Comparison of ENCODE assay signal across 8 mouse cellular contexts in genomic region chr6:97486813-97487361, GRCm38 (mm10).
DNase-seq lines count a peak whose midpoint lies in the region; ATAC-seq and TF ChIP-seq lines count a peak whose summit lies in the region.

No protein-coding gene starts in this region.

- 15% methylated on average over 11 of the region's 11 CpGs for WGBS in embryonic facial prominence, embryonic 11.5 days
- 28% methylated on average over 11 of the region's 11 CpGs for WGBS in hindbrain, embryonic 12.5 days
- 17% methylated on average over 11 of the region's 11 CpGs for WGBS in liver, embryonic 14.5 days (ENCODE audit: insufficient replicate concordance)

- H3K9me3 ChIP-seq in embryonic facial prominence, embryonic 11.5 days (replicated peaks; ENCODE audit: control insufficient read depth, low read length) = no peaks in the 10 kb centered on the region
- H3K9me3 ChIP-seq in hindbrain, embryonic 12.5 days (replicated peaks) = no peaks in the 10 kb centered on the region
- no peaks in the 10 kb centered on the region for H3K9me3 ChIP-seq in liver, embryonic 14.5 days (ENCODE audit: control insufficient read depth, low read length)

- peak overlapping the region; percentile 43 for H3K4me3 ChIP-seq in embryonic facial prominence, embryonic 11.5 days (ENCODE audit: low read depth, low read length)
- H3K4me3 ChIP-seq in hindbrain, embryonic 12.5 days = peak overlapping the region; percentile 38
- H3K4me3 ChIP-seq in liver, embryonic 14.5 days (ENCODE audit: insufficient read depth in 1 of 2, low read depth in 2 of 2, low read length in 2 of 2) = peak overlapping the region in 1 of 2 experiments; percentile 40; a peak in 2 of 4 replicates

- no peaks in the 10 kb centered on the region; the same call in 1 of the 2 replicates for H3K27me3 ChIP-seq in embryonic facial prominence, embryonic 11.5 days (ENCODE audit: control insufficient read depth, insufficient read depth, low read length)
- peaks cover 17% of the 10 kb centered on the region; the same call in 1 of the 2 replicates for H3K27me3 ChIP-seq in hindbrain, embryonic 12.5 days
- H3K27me3 ChIP-seq in liver, embryonic 14.5 days (ENCODE audit: control insufficient read depth, insufficient read depth, low read length) = peaks cover 13% of the 10 kb centered on the region

- peaks cover 3% of the 10 kb centered on the region for H3K4me1 ChIP-seq in embryonic facial prominence, embryonic 11.5 days (ENCODE audit: control insufficient read depth, insufficient read depth, low read length)
- H3K4me1 ChIP-seq in hindbrain, embryonic 12.5 days = peaks cover 25% of the 10 kb centered on the region
- H3K4me1 ChIP-seq in liver, embryonic 14.5 days (replicated peaks; ENCODE audit: control insufficient read depth in 2 of 2, insufficient read depth in 2 of 2, low read length in 1 of 2) = no peaks in the 10 kb centered on the region

- H3K9ac ChIP-seq in embryonic facial prominence, embryonic 11.5 days (replicated peaks; ENCODE audit: low read length) = no peak overlapping the region; the same call in 1 of the 2 replicates
- H3K9ac ChIP-seq in hindbrain, embryonic 12.5 days = no peak overlapping the region; the same call in 1 of the 2 replicates
- no peak overlapping the region for H3K9ac ChIP-seq in liver, embryonic 14.5 days (replicated peaks)

- TF ChIP-seq EP300 in liver, embryonic 14.5 days (IDR thresholded peaks at IDR 0.05; ENCODE audit: low read depth) = no peak

- no peak for ATAC-seq in cerebellum, adult (ENCODE audit: insufficient number of reproducible peaks, low FRiP score, low TSS enrichment)
- no peak for ATAC-seq in embryonic facial prominence, embryonic 11.5 days (replicated peaks; ENCODE audit: insufficient number of reproducible peaks, low FRiP score, low TSS enrichment, low read depth)
- ATAC-seq in hindbrain, embryonic 12.5 days (ENCODE audit: low FRiP score) = no peak
- ATAC-seq in liver, embryonic 14.5 days (ENCODE audit: insufficient read depth) = no peak

- no peak overlapping the region for H3K27ac ChIP-seq in embryonic facial prominence, embryonic 11.5 days (replicated peaks; ENCODE audit: low read depth, low read length)
- H3K27ac ChIP-seq in hindbrain, embryonic 12.5 days = no peak overlapping the region
- H3K27ac ChIP-seq in liver, embryonic 14.5 days = no peak overlapping the region

- DNase-seq in cerebellum, postnatal 10 days = peak; percentile 11 to 25
- DNase-seq in embryonic facial prominence, embryonic 11.5 days (ENCODE audit: low spot score) = peak; percentile 17
- DNase-seq in liver, embryonic 14.5 days (ENCODE audit: low read depth in 3 of 3, low spot score in 3 of 3) = no peak
- DNase-seq in thymus, adult 18-20 months = no peak
- DNase-seq in adipocyte (ENCODE audit: low spot score) = no peak
- DNase-seq in left cerebral cortex, adult 8-10 months (ENCODE audit: low spot score in 2 of 2) = no peak

- no peak for TF ChIP-seq CTCF in liver, embryonic 14.5 days (IDR thresholded peaks at IDR 0.05; ENCODE audit: low read depth)

- no peaks in the 10 kb centered on the region for H3K36me3 ChIP-seq in embryonic facial prominence, embryonic 11.5 days (replicated peaks; ENCODE audit: control insufficient read depth, insufficient read depth, low read depth, low read length)
- H3K36me3 ChIP-seq in hindbrain, embryonic 12.5 days = 0 out of 2 replicates have a peak, but pooled peaks cover 4% of the 10 kb centered on the region
- H3K36me3 ChIP-seq in liver, embryonic 14.5 days (replicated peaks; ENCODE audit: control insufficient read depth, insufficient read depth, low read depth) = no peaks in the 10 kb centered on the region

- H3K4me2 ChIP-seq in embryonic facial prominence, embryonic 11.5 days (ENCODE audit: low read depth, low read length) = peak overlapping the region; percentile 95
- H3K4me2 ChIP-seq in hindbrain, embryonic 12.5 days (replicated peaks) = peak overlapping the region; percentile 91
- peak overlapping the region; percentile 60 for H3K4me2 ChIP-seq in liver, embryonic 14.5 days (ENCODE audit: low read depth)

Comparison
In these comparisons a context has a peak if more than half of its experiments do, and no peak if none do; other contexts are left out.
1. DNase-seq: peak in cerebellum, postnatal 10 days (2 of 2) and embryonic facial prominence, embryonic 11.5 days (single experiment); none in liver, embryonic 14.5 days (0 of 3), thymus, adult 18-20 months (0 of 2), adipocyte (single experiment) and left cerebral cortex, adult 8-10 months (0 of 2).
2. Peak in every context shown above with its lines, with median percentiles within 50 percentile points of each other: H3K4me2 ChIP-seq.